Mouse (Mus musculus) left cerebral cortex, postnatal 36 days (tissue): ENCODE data around the gene Akap13. TPM values are rescaled to one million over a fixed set of nuclear protein-coding genes. Genes with fewer than 3 reads are reported as not detected.

Experiments
- DNase-seq, 2 experiments: peaks; one replicate each; pipeline ENCODE4 v3.0.0; 2021 to 2022; ENCODE audit warnings: low spot score in 2 of 2, mixed read lengths in 1 of 2
- intact Hi-C: fragments of 180-260 bp; cut with DNase I; formaldehyde crosslinking; loops from one replicate; pipeline ENCODE4 v1.15.1; 2025
- total RNA-seq, 2 experiments: library from RNA; stranded (reverse); gene quantifications; 2 replicates each; pipeline ENCODE4 v1.2.3; 2021

Gene Akap13
- total RNA-seq, 2 experiments from 2014 or later: 17.4 to 26.4 TPM

DNA sequence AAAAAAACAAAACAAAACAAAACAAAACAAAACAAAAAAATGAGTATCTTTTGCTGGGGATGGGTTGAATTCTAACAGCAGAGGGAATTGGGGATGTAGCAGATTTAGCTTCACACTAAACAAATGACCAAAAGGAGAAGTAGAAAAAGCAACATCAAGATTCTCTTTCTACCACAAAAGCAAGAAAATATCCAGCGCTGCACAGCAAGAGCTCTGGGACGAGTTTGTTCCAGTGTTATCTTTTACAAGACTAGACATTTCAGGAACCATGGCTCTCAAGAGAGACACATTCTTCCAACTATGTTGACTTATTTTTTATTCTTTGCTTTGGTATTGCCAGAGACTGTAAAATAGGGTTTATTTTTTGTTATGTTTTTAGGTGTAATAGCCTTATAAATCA, 13.4 kb upstream of the Akap13 start:
- intact Hi-C loops: no loop called here
- DNase-seq: no peak

DNA sequence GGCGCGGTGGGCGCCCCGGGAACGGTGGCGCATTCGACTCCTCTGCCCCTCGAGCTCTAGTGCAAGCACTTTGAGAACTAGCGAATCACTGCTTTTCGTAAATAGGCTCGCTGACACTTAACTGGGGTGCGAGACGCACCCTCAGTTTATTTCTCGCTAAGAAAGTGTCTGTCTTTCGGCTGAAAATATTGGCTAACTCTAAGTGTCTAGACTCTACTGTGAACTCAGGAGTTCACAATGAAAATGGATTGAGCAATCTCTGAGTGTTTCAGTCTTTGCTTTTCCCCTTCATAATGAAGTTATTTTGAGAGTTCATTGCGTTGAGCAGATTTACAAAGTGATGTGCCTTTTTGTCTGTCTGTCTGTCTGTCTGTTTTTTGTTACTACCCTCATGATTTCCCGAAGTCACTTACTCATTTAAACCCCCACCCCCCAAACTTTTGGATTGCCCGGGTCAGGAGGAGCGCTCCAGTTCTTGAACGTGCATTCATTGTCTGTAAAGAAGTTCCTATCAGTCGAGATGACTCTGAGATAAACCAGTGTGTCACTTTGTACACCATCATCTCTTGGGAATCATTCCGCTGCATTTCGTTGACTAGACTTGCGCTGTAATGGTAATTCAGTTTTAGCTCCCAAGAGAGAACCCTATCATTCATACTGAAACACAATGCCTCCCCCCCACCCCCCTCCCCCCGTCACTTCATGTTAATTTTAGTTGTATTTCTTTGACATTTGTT, 986 bp downstream of the Akap13 start:
- DNase-seq: no peak
- intact Hi-C loops: no loop called here

DNA sequence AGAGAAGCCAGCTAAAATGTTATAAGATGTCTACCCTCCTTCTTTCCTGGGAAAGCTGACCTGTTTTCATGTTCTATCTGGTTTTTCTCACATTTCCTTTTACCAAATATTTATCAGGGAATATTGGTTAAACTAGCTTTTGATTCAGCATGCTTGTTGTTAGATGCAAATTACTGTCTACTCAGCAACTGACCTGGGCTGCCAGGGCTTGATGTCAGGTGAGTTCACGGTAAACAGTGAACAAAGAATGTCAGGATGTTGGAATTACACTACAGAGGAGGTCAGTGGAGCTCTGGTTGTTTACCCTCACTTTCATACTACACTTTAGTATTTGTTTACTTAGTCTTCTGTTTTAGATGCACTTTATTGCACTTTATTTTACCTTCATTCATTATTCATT, 5.0 kb downstream of the Akap13 start:
- no peak for DNase-seq
- intact Hi-C loops: no loop called here

DNA sequence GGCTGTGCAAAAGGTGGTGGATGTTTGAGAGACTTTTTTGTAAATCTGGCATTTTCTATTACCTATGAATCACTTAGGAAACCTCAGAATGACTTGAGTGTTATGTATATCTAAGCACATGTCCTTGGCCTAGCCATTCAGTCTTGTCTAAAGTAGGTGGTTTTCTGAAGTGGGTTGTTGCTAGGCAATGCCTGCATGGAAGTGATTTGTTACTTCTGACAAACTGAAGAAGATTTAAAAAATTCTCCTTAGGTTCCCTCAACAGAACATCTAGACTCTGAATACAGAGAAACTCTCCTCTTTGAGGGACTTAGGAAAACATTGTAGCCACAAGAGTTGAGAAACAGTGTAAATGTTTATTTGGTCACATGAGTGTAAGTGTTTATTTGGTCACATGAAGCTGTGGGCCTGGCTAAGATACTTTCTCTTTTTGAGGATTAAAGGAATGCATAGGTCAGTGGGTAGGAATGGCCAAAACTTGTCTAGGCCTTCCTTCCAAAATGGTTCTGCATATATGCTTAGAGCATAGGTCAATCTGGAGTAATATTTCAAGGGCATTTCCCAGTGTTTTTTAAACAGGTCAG, 8.3 kb downstream of the Akap13 start:
- no peak for DNase-seq
- intact Hi-C loops: no loop called here

DNA sequence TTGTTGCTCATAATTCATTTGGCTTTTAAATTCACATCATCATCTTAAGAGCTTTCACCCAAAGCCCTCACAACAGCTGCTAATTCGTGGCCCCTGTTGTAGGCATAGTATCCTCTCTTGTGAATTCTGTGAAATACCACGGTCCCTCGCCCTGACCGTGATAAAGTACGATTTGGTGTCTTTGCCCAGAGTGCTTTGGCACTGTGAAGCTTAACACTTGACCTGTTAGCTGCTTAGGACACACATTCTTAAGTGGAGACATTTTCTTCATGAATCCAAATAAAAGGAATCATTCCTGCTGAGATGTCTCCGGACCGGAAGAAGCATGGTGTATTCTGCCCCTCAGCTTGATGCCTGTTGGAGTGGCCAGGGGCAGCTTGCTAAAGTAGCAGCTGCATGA, 12.5 kb downstream of the Akap13 start:
- intact Hi-C loops: no loop called here
- no peak for DNase-seq

DNA sequence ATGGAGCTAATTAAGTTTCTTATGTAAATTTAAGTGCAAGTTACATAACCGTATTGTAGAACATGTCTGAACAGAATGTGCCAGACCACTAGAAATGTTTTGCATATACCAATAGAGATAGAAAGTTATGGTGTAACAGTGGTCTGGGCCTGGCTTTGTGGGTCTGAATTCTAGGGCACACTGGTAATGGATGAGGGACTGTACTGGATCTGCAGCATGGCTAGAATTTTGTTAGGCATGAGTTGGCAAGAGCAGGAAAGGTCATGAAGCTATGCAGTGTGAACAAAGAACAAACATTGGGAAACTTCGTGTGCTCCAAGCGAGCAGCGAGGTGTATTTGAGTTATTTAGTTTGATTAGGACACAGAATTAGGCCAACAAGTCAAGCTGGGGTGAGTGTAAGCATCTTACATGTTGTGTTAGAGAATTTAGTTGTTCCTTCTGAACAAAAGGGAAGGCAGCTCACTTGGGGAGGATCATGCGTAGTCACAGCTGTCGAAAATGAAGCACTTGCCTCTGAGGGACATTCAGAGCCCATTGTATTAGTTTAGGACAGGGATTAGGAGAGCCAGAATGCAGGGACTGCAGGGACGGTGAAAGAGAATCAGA, 15.1 kb downstream of the Akap13 start:
- intact Hi-C loops: no loop called here

DNA sequence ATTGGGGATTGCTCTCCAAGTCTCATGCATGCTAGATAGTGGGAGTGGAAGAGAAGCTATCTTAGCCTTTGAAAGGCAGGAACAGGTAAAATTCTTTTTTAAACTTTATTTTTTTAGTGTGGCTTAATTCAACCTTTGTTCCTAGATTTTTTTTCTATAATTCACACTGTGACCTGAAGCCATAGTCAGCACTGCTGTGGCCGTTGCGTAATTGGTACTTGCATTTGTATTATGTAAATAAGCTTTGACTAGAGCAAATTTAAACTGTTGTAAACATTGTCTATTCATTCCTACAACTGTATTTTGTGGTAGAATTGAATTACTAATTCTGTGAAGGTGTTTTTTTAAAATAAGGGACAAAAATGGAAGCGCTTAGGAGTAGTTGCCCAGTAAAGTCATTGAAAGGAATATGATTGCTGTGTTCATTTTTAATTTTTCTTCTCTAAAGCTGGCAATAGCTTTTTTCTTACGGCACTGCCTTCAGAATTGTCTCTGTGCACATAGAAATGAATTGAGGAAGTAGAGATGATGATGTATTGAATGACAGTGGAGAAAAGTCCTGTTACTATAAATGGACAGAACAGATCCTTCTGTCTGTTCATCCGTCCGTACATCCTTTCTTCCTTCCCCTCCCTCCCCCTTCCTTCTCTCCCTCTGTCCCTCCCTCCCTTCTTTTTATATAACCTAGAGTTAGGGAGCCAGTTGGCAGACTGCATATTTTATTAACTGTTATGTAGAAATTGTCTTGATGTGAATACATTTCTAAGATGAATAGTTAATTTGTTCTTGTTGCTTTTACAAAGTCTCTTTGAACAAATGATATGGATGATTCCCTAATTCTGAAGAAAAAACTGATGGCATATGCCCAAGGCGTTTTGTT, 17.2 kb downstream of the Akap13 start:
- DNase-seq: no peak
- intact Hi-C loops: no loop called here

More for the DNA sequence above, 15.1 kb downstream of the Akap13 start:
- no peak for DNase-seq

DNA sequence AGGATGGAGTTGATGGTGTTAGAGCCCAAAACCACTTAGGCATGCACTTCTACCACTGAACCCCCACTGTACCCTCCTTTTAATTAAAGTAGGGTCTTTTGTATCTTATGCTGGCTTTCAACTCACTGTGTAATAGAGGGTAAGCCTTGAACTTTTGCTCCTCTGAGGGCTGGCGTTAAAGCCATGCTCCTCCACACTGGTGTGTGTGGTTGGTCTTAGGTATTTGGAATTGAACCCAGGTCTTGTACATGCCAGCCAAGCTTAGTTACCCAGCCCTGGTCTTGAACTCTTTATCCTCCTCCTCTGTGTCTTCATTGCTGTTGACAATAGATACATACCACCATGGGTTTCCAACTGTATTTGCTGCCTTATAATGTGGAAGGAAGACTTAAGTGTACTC, 18.0 kb downstream of the Akap13 start:
- no peak for DNase-seq
- intact Hi-C loops: no loop called here

DNA sequence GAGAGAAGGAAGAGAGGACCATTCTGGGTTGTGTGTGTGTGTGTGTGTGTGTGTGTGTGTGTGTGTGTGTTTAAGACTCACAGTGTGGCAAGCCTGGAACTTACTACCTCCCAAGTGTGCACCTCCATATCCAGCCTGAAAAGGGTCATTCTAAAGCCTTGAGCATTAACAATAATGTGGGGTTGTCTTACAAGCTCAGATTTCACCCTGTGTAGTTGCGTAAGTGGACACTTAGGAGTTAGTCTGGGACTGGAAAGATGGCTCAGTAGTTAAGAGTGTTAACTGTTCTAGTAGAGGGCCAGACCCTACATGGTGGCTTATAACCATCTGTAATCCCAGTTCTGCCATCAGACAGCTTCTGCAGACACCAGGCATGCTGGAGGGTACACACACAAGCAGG, 18.7 kb downstream of the Akap13 start:
- no peak for DNase-seq
- intact Hi-C loops: no loop called here

DNA sequence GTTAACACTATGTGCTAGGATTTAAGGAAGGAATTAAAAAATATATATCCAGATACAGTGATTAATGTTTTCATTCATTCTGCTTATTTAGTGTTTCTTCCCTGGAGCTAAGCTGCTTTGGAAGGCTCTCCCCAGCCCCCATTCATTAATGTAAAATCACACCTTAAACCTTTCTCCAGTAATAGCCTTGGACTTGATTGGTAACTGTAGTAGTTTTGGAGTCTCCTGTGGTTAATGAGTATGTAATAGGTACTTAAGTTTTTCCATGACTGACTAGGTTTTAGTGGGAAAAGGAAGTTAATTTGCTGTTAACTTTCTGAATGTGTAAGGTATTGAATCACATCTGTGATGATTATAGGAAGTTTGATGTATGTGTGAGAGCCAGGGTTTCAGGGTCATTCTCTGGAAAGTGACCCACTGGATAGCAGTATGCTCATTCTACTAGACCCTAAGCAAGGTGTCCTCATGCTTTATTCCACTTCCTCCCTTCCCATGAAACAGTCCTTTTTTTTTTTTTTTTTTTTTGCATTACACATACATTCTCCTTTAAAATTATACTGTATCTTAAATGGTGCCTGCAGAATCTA, 19.3 kb downstream of the Akap13 start:
- intact Hi-C loops: no loop called here
- DNase-seq: no peak

DNA sequence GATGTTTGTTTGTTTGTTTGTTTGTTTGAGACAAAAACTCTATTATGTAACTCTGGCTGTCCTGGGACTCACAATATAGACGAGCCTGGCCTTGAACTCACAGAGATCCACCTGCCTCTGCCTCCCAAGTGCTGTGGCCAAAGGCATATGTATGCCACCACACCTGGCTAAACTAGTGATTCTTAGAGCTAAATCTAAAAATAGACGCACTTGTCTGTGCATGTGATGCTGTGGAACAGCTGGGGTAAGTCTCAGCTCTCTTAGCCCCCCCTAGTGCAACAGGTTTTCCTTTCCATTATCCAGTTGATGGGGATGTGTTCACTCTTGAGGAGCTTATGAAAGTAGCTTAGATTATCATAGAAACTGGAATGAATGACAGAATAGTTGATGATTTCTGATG, 22.7 kb downstream of the Akap13 start:
- intact Hi-C loops: no loop called here
- no peak for DNase-seq

DNA sequence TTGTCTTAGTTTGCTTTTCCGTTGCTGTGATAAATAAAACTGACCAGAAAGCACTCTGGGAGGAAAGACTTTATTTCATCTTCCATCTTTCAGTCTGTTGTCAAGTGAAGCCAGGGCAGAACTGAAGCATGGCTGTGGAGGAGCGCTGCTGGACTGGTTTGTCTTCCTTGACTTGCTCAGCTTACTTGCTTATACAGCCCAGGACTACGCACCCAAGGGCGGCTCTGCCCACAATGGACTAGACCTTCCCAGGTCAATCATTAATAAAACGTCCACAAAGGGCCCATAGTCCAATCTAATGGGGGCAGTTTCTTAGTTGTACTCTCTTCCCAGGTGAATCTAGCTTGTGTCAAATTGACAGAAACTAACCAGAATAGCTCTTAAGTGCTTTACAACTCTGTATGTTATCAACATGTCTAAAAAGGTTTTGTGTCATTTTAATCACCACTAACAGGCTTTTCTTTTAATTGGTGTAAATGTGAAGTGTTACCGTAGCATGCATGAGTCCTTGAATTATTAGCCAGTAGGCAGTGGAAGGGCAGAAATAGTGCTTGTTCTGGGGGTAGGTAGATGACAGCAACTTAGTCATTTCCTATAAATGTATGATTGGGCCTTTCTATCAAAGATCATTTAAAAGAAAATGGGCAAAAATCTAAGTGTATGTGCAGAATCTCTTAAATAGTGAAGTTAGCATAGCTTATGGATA, 25.5 kb downstream of the Akap13 start:
- intact Hi-C loops: no loop called here
- no peak for DNase-seq

DNA sequence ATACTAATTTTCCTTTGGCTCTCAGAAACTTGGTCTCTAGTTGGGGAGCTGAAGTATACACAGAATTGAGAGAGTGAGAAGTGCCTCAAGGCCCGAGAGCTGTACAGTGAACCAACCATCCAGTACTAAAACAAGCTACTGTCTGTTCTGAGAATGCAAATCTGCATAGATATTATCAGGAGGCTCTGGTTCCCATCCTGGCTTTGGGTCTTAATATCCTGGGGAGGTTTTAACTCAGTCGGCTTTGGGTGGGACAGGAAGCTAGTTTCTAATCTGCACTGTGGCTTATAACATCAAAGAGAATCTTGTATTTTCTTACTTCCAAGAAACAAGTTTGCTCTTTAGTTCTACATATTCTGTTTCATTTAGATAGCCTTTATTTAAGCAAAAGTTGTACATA, 30.7 kb downstream of the Akap13 start:
- intact Hi-C loops: no loop called here
- DNase-seq: no peak

DNA sequence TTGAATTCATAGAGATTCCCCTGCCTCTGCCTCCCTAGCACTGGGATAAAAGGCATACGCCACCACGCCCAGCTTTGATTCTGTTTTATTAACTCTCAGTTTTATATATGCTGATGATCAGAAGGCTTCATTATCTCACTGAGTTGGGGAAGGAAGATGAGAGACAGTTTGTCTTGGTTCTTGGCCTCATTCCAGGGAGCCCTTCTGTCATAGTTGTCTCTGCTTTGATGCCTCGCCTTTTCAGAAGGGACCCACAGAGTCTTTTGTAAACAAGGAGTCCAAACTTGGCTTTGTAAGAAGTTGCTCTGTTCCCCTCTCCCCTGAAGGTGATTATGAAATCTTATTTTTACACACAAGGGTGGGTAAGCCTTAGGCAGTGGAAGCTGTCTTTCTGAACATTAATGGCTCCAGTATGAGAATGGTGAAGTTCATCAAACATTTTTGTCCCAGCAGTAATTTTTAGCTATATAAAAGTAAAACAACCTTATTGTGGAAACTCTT, 40.7 kb downstream of the Akap13 start:
- intact Hi-C loops: no loop called here
- no peak for DNase-seq

DNA sequence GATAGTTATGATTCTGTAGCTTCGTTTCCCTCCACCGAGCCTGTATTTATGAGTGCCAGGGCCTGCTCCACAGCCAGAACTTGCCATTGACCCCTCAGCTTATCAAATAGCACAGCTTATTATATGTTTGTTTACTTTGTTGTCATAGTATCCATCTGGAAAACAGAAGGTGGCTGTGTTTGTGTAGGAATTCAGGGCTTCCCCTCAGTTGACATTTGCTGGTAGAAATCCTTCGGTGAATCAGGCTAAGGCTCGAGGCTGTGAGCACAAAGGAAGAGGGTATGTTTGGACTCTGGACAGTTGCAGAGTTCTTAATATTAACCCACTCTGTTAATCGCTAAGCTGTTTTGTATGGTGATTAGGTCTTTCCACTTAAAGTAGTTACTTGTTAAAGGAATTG, 43.3 kb downstream of the Akap13 start:
- no peak for DNase-seq
- intact Hi-C loops: no loop called here

DNA sequence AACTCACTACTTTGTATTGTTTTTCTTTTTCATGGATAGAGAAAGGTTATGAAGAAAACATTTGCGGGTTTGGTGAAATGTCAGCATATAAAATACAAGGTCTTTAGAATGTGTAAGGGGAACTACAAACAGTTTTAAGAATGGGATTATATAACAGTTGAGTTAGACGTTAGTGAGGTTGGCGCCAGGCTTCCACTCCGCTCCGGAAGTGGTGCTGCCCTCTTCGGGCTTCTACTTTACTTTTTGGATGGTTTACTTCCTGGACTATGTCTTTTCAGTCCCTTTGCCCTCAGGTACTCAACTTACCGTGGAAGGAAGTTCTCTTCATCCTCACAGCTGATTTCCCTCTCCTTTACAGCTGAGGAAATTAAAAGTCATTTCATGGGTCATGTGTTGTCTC, 43.9 kb downstream of the Akap13 start:
- intact Hi-C loops: no loop called here
- DNase-seq: no peak

DNA sequence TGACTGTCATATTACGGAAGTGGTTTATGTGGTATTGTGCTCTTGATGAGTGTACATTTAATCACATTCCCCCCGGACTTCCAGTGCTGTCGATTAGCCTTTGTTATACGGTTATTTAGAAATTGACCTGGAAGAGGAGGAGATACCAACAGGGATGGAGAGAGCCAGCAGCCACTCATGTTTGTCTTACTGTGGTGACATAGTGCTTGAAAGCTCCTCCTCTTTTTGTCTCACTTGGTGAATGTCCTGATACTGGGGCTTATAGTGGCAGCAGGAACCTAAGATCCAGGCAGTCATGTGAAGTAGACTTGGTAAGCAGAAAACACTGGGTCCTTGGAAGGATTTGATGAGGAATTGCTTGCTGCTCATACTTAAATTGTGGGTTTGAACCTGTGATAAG, 44.8 kb downstream of the Akap13 start:
- intact Hi-C loops: no loop called here
- DNase-seq: no peak

DNA sequence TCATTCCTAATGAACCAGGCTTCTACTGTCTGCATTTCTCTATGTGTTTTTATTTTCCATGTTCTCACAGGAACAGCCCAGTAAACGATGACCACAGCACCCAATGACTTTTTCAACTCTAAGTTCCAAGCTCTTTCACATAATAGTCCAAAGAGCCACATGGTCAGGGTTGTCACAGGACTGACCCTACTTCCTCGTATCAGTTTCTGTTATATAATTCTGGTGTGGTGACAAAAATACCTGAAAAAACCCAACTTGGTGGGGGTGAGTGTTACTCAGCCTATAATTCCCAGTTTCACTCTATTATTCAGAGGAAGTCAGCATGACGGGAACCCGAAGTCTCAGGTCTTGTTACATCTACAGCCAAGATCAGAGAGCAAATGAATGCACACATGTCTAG, 45.5 kb downstream of the Akap13 start:
- no peak for DNase-seq
- intact Hi-C loops: no loop called here

DNA sequence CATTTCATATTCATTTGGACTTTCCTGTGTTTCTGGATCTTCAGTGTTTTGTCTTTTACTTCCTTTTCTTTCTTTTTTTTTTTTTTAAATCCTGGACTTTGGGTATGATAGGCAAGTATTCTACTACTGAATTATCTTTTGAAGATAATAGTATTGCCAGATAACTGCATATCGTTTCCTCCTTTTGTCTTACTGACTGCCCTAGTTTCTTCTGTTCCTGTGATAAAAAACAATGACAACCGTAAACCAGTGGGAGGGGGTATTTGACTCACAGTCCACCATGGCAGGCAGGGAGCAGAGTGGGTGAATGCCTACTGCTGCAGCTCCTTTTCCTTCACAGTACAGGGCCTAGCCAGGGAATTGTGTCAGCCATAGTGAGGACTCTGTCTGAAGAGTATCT, 49.2 kb downstream of the Akap13 start:
- DNase-seq: no peak
- intact Hi-C loops: no loop called here
